Mouse (Mus musculus) spleen, adult 2 months (tissue): ENCODE data around the gene Ppard.

Source experiments
- CTCF ChIP-seq: fragments of 200-500 bp; IDR thresholded peaks from 2 replicates; pipeline ENCODE4 v1.5.1; 2011; ENCODE audit warnings: mild to moderate bottlenecking, inconsistent platforms; ENCODE audit not compliant: insufficient read depth, insufficient read length, insufficient replicate concordance; ENCODE audit errors: extremely low read depth
- POLR2A ChIP-seq: fragments of 200-500 bp; IDR thresholded peaks from 2 replicates; pipeline ENCODE4 v1.6.1; 2011; ENCODE audit warnings: low read depth, low read length, inconsistent platforms

GRCm38 (mm10) chr17:28230486-28230885, 2.0 kb upstream of the Ppard start:
- no peak for TF ChIP-seq CTCF
- TF ChIP-seq POLR2A, result no peak
